Mouse (Mus musculus): ENCODE results near the gene Fbxo5. TPM values are rescaled to one million over a fixed set of nuclear protein-coding genes. Genes with fewer than 3 reads are reported as not detected.

The Fbxo5 gene
- polyA plus RNA-seq, 1 experiment from 2014 or later, result 13.7 TPM

- Histone ChIP-seq H3K9ac (no peak overlapping the region), H3K4me3 (replicated peaks; ENCODE audit: low read length) (no peak overlapping the region), H3K4me2 (replicated peaks) (no peak overlapping the region), H3K9me3 (ENCODE audit: control insufficient read depth, low read length) (no peaks in the 10 kb centered on the region), H3K27me3 (ENCODE audit: control insufficient read depth, insufficient read depth, low read length) (no peaks in the 10 kb centered on the region), H3K4me1 (replicated peaks; ENCODE audit: control insufficient read depth, insufficient read depth, low read length) (no peaks in the 10 kb centered on the region), H3K36me3 (replicated peaks; ENCODE audit: control insufficient read depth, insufficient read depth) (peaks cover 85% of the 10 kb centered on the region), H3K27ac (no peak overlapping the region)
- ATAC-seq (ENCODE audit: low FRiP score) (no peak), DNase-seq (ENCODE audit: low spot score) (no peak)
- WGBS, result 97% methylated on average over 2 of the region's 2 CpGs
Measured at GRCm38 (mm10) chr10:5815968-5816367, 10.6 kb upstream of the Fbxo5 start.

- H3K9me3 ChIP-seq (ENCODE audit: control insufficient read depth, low read length), result no peaks in the 10 kb centered on the region
- no peaks in the 10 kb centered on the region for H3K27me3 ChIP-seq (ENCODE audit: control insufficient read depth, insufficient read depth, low read length)
- H3K4me2 ChIP-seq (replicated peaks), result no peak overlapping the region
- no peaks in the 10 kb centered on the region for H3K4me1 ChIP-seq (replicated peaks; ENCODE audit: control insufficient read depth, insufficient read depth, low read length)
- H3K4me3 ChIP-seq (replicated peaks; ENCODE audit: low read length), result no peak overlapping the region
- H3K27ac ChIP-seq, result no peak overlapping the region
- WGBS, result 93% methylated on average over 11 of the region's 11 CpGs
- ATAC-seq (ENCODE audit: low FRiP score) (no peak), DNase-seq (ENCODE audit: low spot score) (no peak)
- peaks cover 77% of the 10 kb centered on the region for H3K36me3 ChIP-seq (replicated peaks; ENCODE audit: control insufficient read depth, insufficient read depth)
- H3K9ac ChIP-seq, result no peak overlapping the region
Measured at GRCm38 (mm10) chr10:5813724-5814123, 8.3 kb upstream of the Fbxo5 start.

- Histone ChIP-seq H3K27ac (no peak overlapping the region), H3K4me2 (replicated peaks) (no peak overlapping the region), H3K4me3 (replicated peaks; ENCODE audit: low read length) (no peak overlapping the region), H3K9ac (no peak overlapping the region), H3K36me3 (replicated peaks; ENCODE audit: control insufficient read depth, insufficient read depth) (peaks cover 21% of the 10 kb centered on the region), H3K9me3 (ENCODE audit: control insufficient read depth, low read length) (no peaks in the 10 kb centered on the region), H3K4me1 (replicated peaks; ENCODE audit: control insufficient read depth, insufficient read depth, low read length) (peaks cover 17% of the 10 kb centered on the region), H3K27me3 (ENCODE audit: control insufficient read depth, insufficient read depth, low read length) (no peaks in the 10 kb centered on the region)
- ATAC-seq (ENCODE audit: low FRiP score) (no peak), DNase-seq (ENCODE audit: low spot score) (no peak)
- 92% methylated on average over 2 of the region's 2 CpGs for WGBS
Measured at GRCm38 (mm10) chr10:5807683-5808082, 2.3 kb upstream of the Fbxo5 start.

- H3K9ac ChIP-seq, result no peak overlapping the region
- DNase-seq (ENCODE audit: low spot score) (no peak), ATAC-seq (ENCODE audit: low FRiP score) (no peak)
- H3K9me3 ChIP-seq (ENCODE audit: control insufficient read depth, low read length), result no peaks in the 10 kb centered on the region
- H3K4me3 ChIP-seq (replicated peaks; ENCODE audit: low read length), result no peak overlapping the region
- WGBS, result 79% methylated on average over 4 of the region's 4 CpGs
- no peaks in the 10 kb centered on the region for H3K27me3 ChIP-seq (ENCODE audit: control insufficient read depth, insufficient read depth, low read length)
- no peak overlapping the region for H3K4me2 ChIP-seq (replicated peaks)
- no peak overlapping the region for H3K27ac ChIP-seq
- peaks cover 14% of the 10 kb centered on the region for H3K36me3 ChIP-seq (replicated peaks; ENCODE audit: control insufficient read depth, insufficient read depth)
- H3K4me1 ChIP-seq (replicated peaks; ENCODE audit: control insufficient read depth, insufficient read depth, low read length), result peaks cover 18% of the 10 kb centered on the region
Measured at GRCm38 (mm10) chr10:5806996-5807395, 1.6 kb upstream of the Fbxo5 start.

DNA sequence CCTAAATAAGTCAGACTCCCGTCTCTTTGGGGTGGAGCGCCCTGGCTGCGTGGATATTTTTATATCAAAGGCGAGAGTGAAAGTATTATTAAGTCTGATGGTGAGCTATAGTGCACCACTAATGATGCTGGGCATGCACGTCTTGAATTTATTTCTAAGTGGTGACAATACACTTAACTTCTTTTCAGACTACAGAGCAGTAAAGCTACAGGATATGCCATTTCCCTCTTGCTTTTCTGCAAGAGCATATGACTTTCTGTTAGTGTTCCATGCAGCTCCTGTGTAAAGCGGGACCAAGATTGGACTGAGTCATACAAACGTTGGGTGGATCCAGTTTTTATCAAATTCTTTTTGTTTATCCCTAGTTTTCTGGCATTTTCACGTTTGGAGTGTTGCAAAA is 1.0 kb upstream of the Fbxo5 start:
- DNase-seq (ENCODE audit: low spot score) (no peak), ATAC-seq (ENCODE audit: low FRiP score) (no peak)

GRCm38 (mm10) chr10:5805731-5806307 is 419 bp upstream of the Fbxo5 start:
- peak; percentile 96 for DNase-seq (ENCODE audit: low spot score)
- under 1% methylated on average over 43 of the region's 43 CpGs for WGBS

More for the DNA sequence above, 1.0 kb upstream of the Fbxo5 start:
- H3K36me3 ChIP-seq (replicated peaks; ENCODE audit: control insufficient read depth, insufficient read depth), result peaks cover 10% of the 10 kb centered on the region
- H3K27ac ChIP-seq, result peak overlapping the region; percentile 84
- H3K9ac ChIP-seq, result peak overlapping the region; percentile 59
- no peaks in the 10 kb centered on the region for H3K9me3 ChIP-seq (ENCODE audit: control insufficient read depth, low read length)
- H3K27me3 ChIP-seq (ENCODE audit: control insufficient read depth, insufficient read depth, low read length), result no peaks in the 10 kb centered on the region
- H3K4me1 ChIP-seq (replicated peaks; ENCODE audit: control insufficient read depth, insufficient read depth, low read length), result peaks cover 18% of the 10 kb centered on the region
- WGBS, result 22% methylated on average over 8 of the region's 8 CpGs
- H3K4me2 ChIP-seq (replicated peaks), result peak overlapping the region; percentile 83
- H3K4me3 ChIP-seq (replicated peaks; ENCODE audit: low read length), result peak overlapping the region; percentile 69

GRCm38 (mm10) chr10:5804691-5805156 is 676 bp downstream of the Fbxo5 start:
- 0% methylated on average over 20 of the region's 24 CpGs for WGBS
- Histone ChIP-seq H3K4me2 (replicated peaks) (peak overlapping the region; percentile 83), H3K4me1 (replicated peaks; ENCODE audit: control insufficient read depth, insufficient read depth, low read length) (peaks cover 18% of the 10 kb centered on the region), H3K4me3 (replicated peaks; ENCODE audit: low read length) (peak overlapping the region; percentile 69), H3K27me3 (ENCODE audit: control insufficient read depth, insufficient read depth, low read length) (no peaks in the 10 kb centered on the region), H3K36me3 (replicated peaks; ENCODE audit: control insufficient read depth, insufficient read depth) (peaks cover 18% of the 10 kb centered on the region), H3K9me3 (ENCODE audit: control insufficient read depth, low read length) (no peaks in the 10 kb centered on the region), H3K9ac (peak overlapping the region; percentile 51), H3K27ac (no peak overlapping the region)
- no peak for DNase-seq (ENCODE audit: low spot score)
- peak; percentile 10; the same call in 1 of the 2 replicates for ATAC-seq (ENCODE audit: low FRiP score)

More at GRCm38 (mm10) chr10:5805731-5806307, 419 bp upstream of the Fbxo5 start:
- H3K36me3 ChIP-seq (replicated peaks; ENCODE audit: control insufficient read depth, insufficient read depth), result peaks cover 10% of the 10 kb centered on the region
- H3K4me3 ChIP-seq (replicated peaks; ENCODE audit: low read length), result peak overlapping the region; percentile 69
- ATAC-seq (ENCODE audit: low FRiP score), result peak; percentile 96
- H3K4me1 ChIP-seq (replicated peaks; ENCODE audit: control insufficient read depth, insufficient read depth, low read length), result peaks cover 18% of the 10 kb centered on the region
- peak overlapping the region; percentile 59 for H3K9ac ChIP-seq
- H3K4me2 ChIP-seq (replicated peaks), result peak overlapping the region; percentile 83
- no peaks in the 10 kb centered on the region for H3K9me3 ChIP-seq (ENCODE audit: control insufficient read depth, low read length)
- H3K27ac ChIP-seq, result peak overlapping the region; percentile 84
- no peaks in the 10 kb centered on the region for H3K27me3 ChIP-seq (ENCODE audit: control insufficient read depth, insufficient read depth, low read length)

DNA sequence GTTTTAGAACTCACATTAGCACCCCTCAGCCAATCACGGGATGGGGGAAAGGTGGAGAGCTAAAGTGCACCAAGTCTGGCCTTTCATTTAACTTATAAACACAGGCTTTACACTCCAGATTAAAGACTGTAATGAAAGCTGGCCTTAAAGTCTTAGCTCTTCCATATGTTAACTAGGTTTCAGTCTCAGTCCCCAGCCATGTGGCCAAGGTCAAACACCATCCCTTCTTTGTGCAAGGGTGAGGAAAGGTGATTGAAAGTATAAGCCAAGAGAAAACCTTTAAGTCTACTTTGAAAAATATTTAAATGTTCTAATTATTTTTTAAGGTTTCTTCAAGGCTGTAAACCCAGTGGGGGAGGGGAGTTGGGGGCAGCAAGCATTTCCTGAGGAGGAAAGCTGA is 1.7 kb downstream of the Fbxo5 start:
- Histone ChIP-seq H3K4me3 (replicated peaks; ENCODE audit: low read length) (peak overlapping the region; percentile 69), H3K9ac (no peak overlapping the region), H3K27ac (no peak overlapping the region), H3K36me3 (replicated peaks; ENCODE audit: control insufficient read depth, insufficient read depth) (peaks cover 22% of the 10 kb centered on the region), H3K4me2 (replicated peaks) (peak overlapping the region; percentile 83), H3K9me3 (ENCODE audit: control insufficient read depth, low read length) (no peaks in the 10 kb centered on the region), H3K27me3 (ENCODE audit: control insufficient read depth, insufficient read depth, low read length) (no peaks in the 10 kb centered on the region), H3K4me1 (replicated peaks; ENCODE audit: control insufficient read depth, insufficient read depth, low read length) (peaks cover 18% of the 10 kb centered on the region)
- DNase-seq (ENCODE audit: low spot score), result no peak
- ATAC-seq (ENCODE audit: low FRiP score), result no peak
- WGBS, result 7% methylated on average over 1 of the region's 1 CpGs

DNA sequence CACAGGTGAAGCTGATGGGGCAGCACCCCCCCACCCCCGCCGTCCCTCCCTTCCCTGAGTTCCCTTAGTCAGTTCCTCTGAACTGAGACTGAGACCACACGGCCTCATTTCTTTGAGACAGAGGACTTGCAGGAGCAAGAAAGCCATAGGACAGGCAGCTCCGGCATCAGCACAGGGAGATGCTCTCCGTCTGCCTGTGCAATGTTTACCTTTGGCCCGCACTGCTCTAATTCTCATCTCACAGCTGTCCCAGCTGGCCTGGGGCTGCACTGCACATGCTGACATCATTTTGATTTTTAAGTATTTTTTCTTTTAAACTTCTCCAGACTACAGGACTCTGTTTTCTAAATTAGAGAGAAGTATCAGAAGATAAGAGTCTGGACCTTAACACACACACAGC is 2.5 kb downstream of the Fbxo5 start:
- peaks cover 25% of the 10 kb centered on the region for H3K36me3 ChIP-seq (replicated peaks; ENCODE audit: control insufficient read depth, insufficient read depth)
- H3K27me3 ChIP-seq (ENCODE audit: control insufficient read depth, insufficient read depth, low read length), result no peaks in the 10 kb centered on the region
- no peak overlapping the region for H3K9ac ChIP-seq
- no peak for DNase-seq (ENCODE audit: low spot score)
- no peaks in the 10 kb centered on the region for H3K9me3 ChIP-seq (ENCODE audit: control insufficient read depth, low read length)
- H3K27ac ChIP-seq, result no peak overlapping the region
- no peak for ATAC-seq (ENCODE audit: low FRiP score)
- peaks cover 18% of the 10 kb centered on the region for H3K4me1 ChIP-seq (replicated peaks; ENCODE audit: control insufficient read depth, insufficient read depth, low read length)
- peak overlapping the region; percentile 83 for H3K4me2 ChIP-seq (replicated peaks)
- H3K4me3 ChIP-seq (replicated peaks; ENCODE audit: low read length), result peak overlapping the region; percentile 69; the same call in 1 of the 2 replicates
- WGBS, result 39% methylated on average over 6 of the region's 6 CpGs
